9 mouse cellular contexts compared by ENCODE assay signal in the genomic region with DNA sequence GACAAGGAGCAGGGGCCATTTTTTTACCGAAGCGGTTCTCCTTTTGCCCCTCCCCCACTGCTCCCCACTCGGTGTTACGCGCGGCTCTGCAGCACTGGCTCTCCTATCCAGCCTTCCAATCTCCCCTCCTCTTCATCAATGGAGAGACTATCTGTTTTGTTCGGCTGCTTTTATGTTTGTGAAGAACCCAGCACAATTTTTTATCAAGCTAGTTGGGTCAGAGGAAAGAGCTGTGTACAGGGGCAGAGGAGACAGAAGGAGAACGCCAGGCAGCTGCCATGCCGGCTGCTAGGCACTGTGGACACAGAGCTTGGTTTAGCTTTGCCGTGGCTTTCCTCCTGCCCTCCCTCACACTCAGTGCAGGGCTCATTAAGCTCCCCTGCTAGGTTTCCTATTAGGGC.
DNase-seq lines count a peak whose midpoint lies in the region; ATAC-seq lines count a peak whose summit lies in the region.
"Had no signal": no experiment of that assay in that cellular context is flagged by ENCODE, and none has a peak within 500 bp of the region (broad histone marks: within the 10 kb centered on the region; RNA-seq: fewer than 3 reads in every experiment).

No protein-coding gene starts in this region.

- H3K27me3 ChIP-seq in heart, embryonic 12.5 days (replicated peaks): no peaks in the 10 kb centered on the region; the same call in none of the 2 replicates
- H3K27me3 ChIP-seq in forebrain, embryonic 15.5 days: no peaks in the 10 kb centered on the region
- H3K27me3 ChIP-seq in midbrain, embryonic 15.5 days (replicated peaks): no peaks in the 10 kb centered on the region

- H3K9me3 ChIP-seq in heart, embryonic 12.5 days (replicated peaks): no peaks in the 10 kb centered on the region
- no peaks in the 10 kb centered on the region for H3K9me3 ChIP-seq in forebrain, embryonic 15.5 days
- no peaks in the 10 kb centered on the region for H3K9me3 ChIP-seq in midbrain, embryonic 15.5 days

- 1% methylated on average over 10 of the region's 10 CpGs for WGBS in heart, embryonic 12.5 days
- WGBS in forebrain, embryonic 15.5 days: 2% methylated on average over 10 of the region's 10 CpGs
- under 1% methylated on average over 10 of the region's 10 CpGs for WGBS in midbrain, embryonic 15.5 days

- ATAC-seq in heart, embryonic 12.5 days (ENCODE audit: insufficient number of reproducible peaks, low FRiP score): peak; percentile 42; the same call in 1 of the 2 replicates
- ATAC-seq in forebrain, embryonic 15.5 days (replicated peaks): peak; percentile 66
- ATAC-seq in midbrain, embryonic 15.5 days (replicated peaks): peak; percentile 69

- peak overlapping the region; percentile 34; the same call in 1 of the 2 replicates for H3K27ac ChIP-seq in heart, embryonic 12.5 days (ENCODE audit: poor library complexity, severe bottlenecking)
- peak overlapping the region; percentile 98 for H3K27ac ChIP-seq in forebrain, embryonic 15.5 days (replicated peaks)
- peak overlapping the region; percentile 97 for H3K27ac ChIP-seq in midbrain, embryonic 15.5 days

- intact Hi-C loops in heart, postnatal 25 days (cut with DNase I): no loop called here
- intact Hi-C loops in left cerebral cortex, postnatal 10 days (cut with DNase I): loop anchor here (2.0 kb wide), 1 partner anchor 277 kb away; no protein-coding TSS in a partner anchor

- peaks cover 24% of the 10 kb centered on the region for H3K4me1 ChIP-seq in heart, embryonic 12.5 days (replicated peaks)
- H3K4me1 ChIP-seq in forebrain, embryonic 15.5 days: peaks cover 63% of the 10 kb centered on the region
- peaks cover 59% of the 10 kb centered on the region for H3K4me1 ChIP-seq in midbrain, embryonic 15.5 days

- no peak for DNase-seq in heart, postnatal 25 days (ENCODE audit: low spot score)
- peak; percentile 9 to 16 for DNase-seq in cerebellum, adult 18-20 months
- DNase-seq in left cerebral cortex, postnatal 10 days (ENCODE audit: extremely low spot score in 1 of 2, low spot score in 2 of 2): peak; percentile 24 to 61
- no peak for DNase-seq in urinary bladder, postnatal 10 days (ENCODE audit: low spot score)
- no peak for DNase-seq in adrenal gland, adult 8-10 months

- H3K4me2 ChIP-seq in heart, embryonic 12.5 days: peak overlapping the region; percentile 81
- peak overlapping the region; percentile 46 for H3K4me2 ChIP-seq in forebrain, embryonic 15.5 days (replicated peaks)
- peak overlapping the region; percentile 56 for H3K4me2 ChIP-seq in midbrain, embryonic 15.5 days

- H3K36me3 ChIP-seq in heart, embryonic 12.5 days: no peaks in the 10 kb centered on the region
- no peaks in the 10 kb centered on the region for H3K36me3 ChIP-seq in forebrain, embryonic 15.5 days
- no peaks in the 10 kb centered on the region for H3K36me3 ChIP-seq in midbrain, embryonic 15.5 days (replicated peaks)
- H3K36me3 ChIP-seq: G1E had no signal

- peak overlapping the region; percentile 70 for H3K9ac ChIP-seq in heart, embryonic 12.5 days
- H3K9ac ChIP-seq in forebrain, embryonic 15.5 days (replicated peaks): peak overlapping the region; percentile 44
- H3K9ac ChIP-seq in midbrain, embryonic 15.5 days: peak overlapping the region; percentile 50

- peak overlapping the region; percentile 45 for H3K4me3 ChIP-seq in heart, embryonic 12.5 days
- H3K4me3 ChIP-seq in forebrain, embryonic 15.5 days: peak overlapping the region; percentile 26
- peak overlapping the region; percentile 30 for H3K4me3 ChIP-seq in midbrain, embryonic 15.5 days

Comparison
In these comparisons a context has a peak if more than half of its experiments do, and no peak if none do; other contexts are left out.
1. H3K27ac ChIP-seq: peak in every context shown above with its lines; median percentile 98 in forebrain, embryonic 15.5 days; 97 in midbrain, embryonic 15.5 days; 34 in heart, embryonic 12.5 days.
2. DNase-seq: peak in cerebellum, adult 18-20 months (2 of 2) and left cerebral cortex, postnatal 10 days (2 of 2); none in heart, postnatal 25 days (single experiment), urinary bladder, postnatal 10 days (single experiment) and adrenal gland, adult 8-10 months (single experiment).
3. Peak in every context shown above with its lines, with median percentiles within 50 percentile points of each other: ATAC-seq, H3K4me2 ChIP-seq, H3K4me3 ChIP-seq and H3K9ac ChIP-seq.